Mouse (Mus musculus): ENCODE measurements at regions not wholly inside any gene's neighbourhood (a gene's known extent, or its start where the extent isn't known, plus 50 kb on each side); places are given as distances from the start of the nearest gene placed in this dataset.

GRCm38 (mm10) chr3:52863146-52863849 is 153.7 kb downstream of the Cog6 start:
- Histone ChIP-seq H3K36me3 (replicated peaks; ENCODE audit: low read length) (no peaks in the 10 kb centered on the region), H3K9me3 (no peaks in the 10 kb centered on the region), H3K4me1 (peaks cover 73% of the 10 kb centered on the region), H3K4me3 (replicated peaks) (no peak overlapping the region), H3K27me3 (replicated peaks) (no peaks in the 10 kb centered on the region)
- TF ChIP-seq GATA1 (IDR thresholded peaks at IDR 0.05; ENCODE audit: borderline replicate concordance, low read length), result no peak
- no peak for TF ChIP-seq FLI1 (IDR thresholded peaks at IDR 0.05; ENCODE audit: low read length)

GRCm38 (mm10) chr3:52862026-52862425 is 155.0 kb downstream of the Cog6 start:
- TF ChIP-seq GATA1 (IDR thresholded peaks at IDR 0.05; ENCODE audit: borderline replicate concordance, low read length) (no peak), FLI1 (IDR thresholded peaks at IDR 0.05; ENCODE audit: low read length) (no peak)
- Histone ChIP-seq H3K36me3 (replicated peaks; ENCODE audit: low read length) (no peaks in the 10 kb centered on the region), H3K4me1 (peaks cover 67% of the 10 kb centered on the region), H3K9me3 (no peaks in the 10 kb centered on the region), H3K4me3 (replicated peaks) (no peak overlapping the region), H3K27me3 (replicated peaks) (no peaks in the 10 kb centered on the region)

- H3K4me1 ChIP-seq, result peaks cover 64% of the 10 kb centered on the region
- no peaks in the 10 kb centered on the region for H3K36me3 ChIP-seq (replicated peaks; ENCODE audit: low read length)
- H3K9me3 ChIP-seq, result no peaks in the 10 kb centered on the region
- H3K27me3 ChIP-seq (replicated peaks), result no peaks in the 10 kb centered on the region
- TF ChIP-seq GATA1 (IDR thresholded peaks at IDR 0.05; ENCODE audit: borderline replicate concordance, low read length) (no peak), FLI1 (IDR thresholded peaks at IDR 0.05; ENCODE audit: low read length) (no peak)
- H3K4me3 ChIP-seq (replicated peaks), result no peak overlapping the region
Observed at GRCm38 (mm10) chr3:52861538-52861937, 155.5 kb downstream of the Cog6 start.

GRCm38 (mm10) chr3:52859848-52860247 is 157.2 kb downstream of the Cog6 start:
- no peaks in the 10 kb centered on the region for H3K36me3 ChIP-seq (replicated peaks; ENCODE audit: low read length)
- peaks cover 53% of the 10 kb centered on the region for H3K4me1 ChIP-seq
- H3K9me3 ChIP-seq, result no peaks in the 10 kb centered on the region
- H3K27me3 ChIP-seq (replicated peaks), result no peaks in the 10 kb centered on the region
- H3K4me3 ChIP-seq (replicated peaks), result no peak overlapping the region
- TF ChIP-seq FLI1 (IDR thresholded peaks at IDR 0.05; ENCODE audit: low read length) (no peak), GATA1 (IDR thresholded peaks at IDR 0.05; ENCODE audit: borderline replicate concordance, low read length) (no peak)

- no peaks in the 10 kb centered on the region for H3K36me3 ChIP-seq (replicated peaks; ENCODE audit: low read length)
- H3K27me3 ChIP-seq (replicated peaks), result no peaks in the 10 kb centered on the region
- TF ChIP-seq FLI1 (IDR thresholded peaks at IDR 0.05; ENCODE audit: low read length) (no peak), GATA1 (IDR thresholded peaks at IDR 0.05; ENCODE audit: borderline replicate concordance, low read length) (no peak)
- H3K4me1 ChIP-seq, result peaks cover 52% of the 10 kb centered on the region
- no peaks in the 10 kb centered on the region for H3K9me3 ChIP-seq
- no peak overlapping the region for H3K4me3 ChIP-seq (replicated peaks)
Observed at GRCm38 (mm10) chr3:52859266-52859825, 157.7 kb downstream of the Cog6 start.

GRCm38 (mm10) chr3:52858259-52858658 is 158.8 kb downstream of the Cog6 start:
- Histone ChIP-seq H3K4me3 (replicated peaks) (no peak overlapping the region), H3K4me1 (peaks cover 43% of the 10 kb centered on the region), H3K36me3 (replicated peaks; ENCODE audit: low read length) (no peaks in the 10 kb centered on the region), H3K27me3 (replicated peaks) (no peaks in the 10 kb centered on the region), H3K9me3 (no peaks in the 10 kb centered on the region)
- no peak for TF ChIP-seq GATA1 (IDR thresholded peaks at IDR 0.05; ENCODE audit: borderline replicate concordance, low read length)
- TF ChIP-seq FLI1 (IDR thresholded peaks at IDR 0.05; ENCODE audit: low read length), result no peak

GRCm38 (mm10) chr3:52857076-52857475 is 160.0 kb downstream of the Cog6 start:
- Histone ChIP-seq H3K36me3 (replicated peaks; ENCODE audit: low read length) (no peaks in the 10 kb centered on the region), H3K4me3 (replicated peaks) (no peak overlapping the region), H3K27me3 (replicated peaks) (no peaks in the 10 kb centered on the region), H3K9me3 (no peaks in the 10 kb centered on the region), H3K4me1 (peaks cover 34% of the 10 kb centered on the region)
- TF ChIP-seq FLI1 (IDR thresholded peaks at IDR 0.05; ENCODE audit: low read length) (no peak), GATA1 (IDR thresholded peaks at IDR 0.05; ENCODE audit: borderline replicate concordance, low read length) (no peak)

- Histone ChIP-seq H3K9me3 (no peaks in the 10 kb centered on the region), H3K27me3 (replicated peaks) (no peaks in the 10 kb centered on the region), H3K36me3 (replicated peaks; ENCODE audit: low read length) (no peaks in the 10 kb centered on the region), H3K4me1 (peaks cover 20% of the 10 kb centered on the region), H3K4me3 (replicated peaks) (no peak overlapping the region)
- TF ChIP-seq FLI1 (IDR thresholded peaks at IDR 0.05; ENCODE audit: low read length) (no peak), GATA1 (IDR thresholded peaks at IDR 0.05; ENCODE audit: borderline replicate concordance, low read length) (no peak)
Observed at GRCm38 (mm10) chr3:52854560-52854959, 162.5 kb downstream of the Cog6 start.

GRCm38 (mm10) chr3:52853126-52853525 is 163.9 kb downstream of the Cog6 start:
- no peaks in the 10 kb centered on the region for H3K9me3 ChIP-seq
- no peaks in the 10 kb centered on the region for H3K36me3 ChIP-seq (replicated peaks; ENCODE audit: low read length)
- no peak overlapping the region for H3K4me3 ChIP-seq (replicated peaks)
- TF ChIP-seq GATA1 (IDR thresholded peaks at IDR 0.05; ENCODE audit: borderline replicate concordance, low read length) (no peak), FLI1 (IDR thresholded peaks at IDR 0.05; ENCODE audit: low read length) (no peak)
- no peaks in the 10 kb centered on the region for H3K27me3 ChIP-seq (replicated peaks)
- peaks cover 18% of the 10 kb centered on the region for H3K4me1 ChIP-seq

- Histone ChIP-seq H3K4me1 (peaks cover 39% of the 10 kb centered on the region), H3K4me3 (replicated peaks) (no peak overlapping the region), H3K9me3 (no peaks in the 10 kb centered on the region), H3K27me3 (replicated peaks) (no peaks in the 10 kb centered on the region), H3K36me3 (replicated peaks; ENCODE audit: low read length) (no peaks in the 10 kb centered on the region)
- TF ChIP-seq GATA1 (IDR thresholded peaks at IDR 0.05; ENCODE audit: borderline replicate concordance, low read length) (no peak), FLI1 (IDR thresholded peaks at IDR 0.05; ENCODE audit: low read length) (no peak)
Observed at GRCm38 (mm10) chr3:52845166-52845565, 171.9 kb downstream of the Cog6 start.

Data from megakaryocyte, embryonic 14.5 days (primary cell).